Comparison of ENCODE assay signal across 8 mouse cellular contexts in genomic region chr17:47922579-47922978, GRCm38 (mm10). TPM values are rescaled to one million over a fixed set of nuclear protein-coding genes. Genes with fewer than 3 reads are reported as not detected.
DNase-seq lines count a peak whose midpoint lies in the region; ATAC-seq lines count a peak whose summit lies in the region.

No protein-coding gene starts in this region.

- H3K36me3 ChIP-seq in kidney, embryonic 16.5 days (ENCODE audit: insufficient read depth, low read length), result no peaks in the 10 kb centered on the region
- H3K36me3 ChIP-seq in embryonic facial prominence, embryonic 10.5 days (replicated peaks), result peaks cover 43% of the 10 kb centered on the region
- H3K36me3 ChIP-seq in hindbrain, embryonic 14.5 days (replicated peaks; ENCODE audit: control insufficient read depth, insufficient read depth), result no peaks in the 10 kb centered on the region
- no peaks in the 10 kb centered on the region for H3K36me3 ChIP-seq in midbrain, embryonic 14.5 days (ENCODE audit: control insufficient read depth, insufficient read depth, low read length)

- peak overlapping the region; percentile 94 for H3K4me2 ChIP-seq in kidney, embryonic 16.5 days (replicated peaks; ENCODE audit: low read depth, low read length)
- peak overlapping the region; percentile 89 for H3K4me2 ChIP-seq in hindbrain, embryonic 14.5 days (replicated peaks)
- H3K4me2 ChIP-seq in midbrain, embryonic 14.5 days (ENCODE audit: low read length), result peak overlapping the region; percentile 95

- no peak overlapping the region for H3K27ac ChIP-seq in kidney, embryonic 16.5 days (ENCODE audit: low read length)
- H3K27ac ChIP-seq in embryonic facial prominence, embryonic 10.5 days (replicated peaks), result peak overlapping the region; percentile 99
- H3K27ac ChIP-seq in hindbrain, embryonic 14.5 days, result no peak overlapping the region
- H3K27ac ChIP-seq in midbrain, embryonic 14.5 days (replicated peaks; ENCODE audit: low read depth, low read length), result no peak overlapping the region

- H3K9me3 ChIP-seq in kidney, embryonic 16.5 days (ENCODE audit: low read length), result no peaks in the 10 kb centered on the region
- H3K9me3 ChIP-seq in embryonic facial prominence, embryonic 10.5 days, result no peaks in the 10 kb centered on the region
- H3K9me3 ChIP-seq in hindbrain, embryonic 14.5 days (ENCODE audit: control insufficient read depth, low read length), result no peaks in the 10 kb centered on the region
- no peaks in the 10 kb centered on the region for H3K9me3 ChIP-seq in midbrain, embryonic 14.5 days (ENCODE audit: control insufficient read depth, low read length)

- H3K27me3 ChIP-seq in kidney, embryonic 16.5 days (ENCODE audit: insufficient read depth, low read length), result no peaks in the 10 kb centered on the region
- peaks cover 9% of the 10 kb centered on the region; the same call in 1 of the 2 replicates for H3K27me3 ChIP-seq in embryonic facial prominence, embryonic 10.5 days (replicated peaks; ENCODE audit: low read depth, poor library complexity, severe bottlenecking)
- peaks cover 47% of the 10 kb centered on the region for H3K27me3 ChIP-seq in hindbrain, embryonic 14.5 days (ENCODE audit: control insufficient read depth, insufficient read depth, low read length)
- H3K27me3 ChIP-seq in midbrain, embryonic 14.5 days (ENCODE audit: control insufficient read depth, insufficient read depth, low read length), result no peaks in the 10 kb centered on the region; the same call in 1 of the 2 replicates

- no peak for ATAC-seq in kidney, embryonic 16.5 days (ENCODE audit: low FRiP score, low TSS enrichment)
- ATAC-seq in hindbrain, embryonic 14.5 days (ENCODE audit: low FRiP score), result no peak
- ATAC-seq in midbrain, embryonic 14.5 days (ENCODE audit: low FRiP score, low TSS enrichment), result no peak

- WGBS in kidney, embryonic 16.5 days, result under 1% methylated on average over 24 of the region's 24 CpGs
- under 1% methylated on average over 24 of the region's 24 CpGs for WGBS in embryonic facial prominence, embryonic 10.5 days
- WGBS in hindbrain, embryonic 14.5 days, result 0% methylated on average over 24 of the region's 24 CpGs
- under 1% methylated on average over 24 of the region's 24 CpGs for WGBS in midbrain, embryonic 14.5 days

- H3K4me3 ChIP-seq in kidney, embryonic 16.5 days (ENCODE audit: low read length), result peak overlapping the region; percentile 98
- H3K4me3 ChIP-seq in embryonic facial prominence, embryonic 10.5 days, result peak overlapping the region; percentile 89
- H3K4me3 ChIP-seq in hindbrain, embryonic 14.5 days (replicated peaks; ENCODE audit: low read length), result peak overlapping the region; percentile 77
- H3K4me3 ChIP-seq in midbrain, embryonic 14.5 days (replicated peaks; ENCODE audit: low read depth, low read length), result peak overlapping the region; percentile 81

- DNase-seq in kidney, postnatal 14 days, result no peak
- no peak for DNase-seq in embryonic facial prominence, embryonic 10.5 days (ENCODE audit: low spot score)
- no peak for DNase-seq in hindbrain, embryonic 14.5 days (ENCODE audit: low spot score)
- DNase-seq in midbrain, embryonic 14.5 days, result no peak
- no peak for DNase-seq in spleen, postnatal 14 days (ENCODE audit: low spot score in 2 of 2)
- DNase-seq in urinary bladder, postnatal 25 days (ENCODE audit: low spot score), result no peak
- DNase-seq in MN1 (ENCODE audit: low spot score), result no peak

- peak overlapping the region; percentile 93 for H3K9ac ChIP-seq in kidney, embryonic 16.5 days (replicated peaks; ENCODE audit: low read length)
- H3K9ac ChIP-seq in hindbrain, embryonic 14.5 days, result peak overlapping the region; percentile 78
- H3K9ac ChIP-seq in midbrain, embryonic 14.5 days (replicated peaks; ENCODE audit: low read length), result peak overlapping the region; percentile 43

- peaks cover 38% of the 10 kb centered on the region for H3K4me1 ChIP-seq in kidney, embryonic 16.5 days (ENCODE audit: insufficient read depth, low read length)
- H3K4me1 ChIP-seq in embryonic facial prominence, embryonic 10.5 days, result peaks cover 87% of the 10 kb centered on the region
- H3K4me1 ChIP-seq in hindbrain, embryonic 14.5 days (replicated peaks; ENCODE audit: control insufficient read depth, insufficient read depth, low read length), result peaks cover 26% of the 10 kb centered on the region
- H3K4me1 ChIP-seq in midbrain, embryonic 14.5 days (ENCODE audit: control insufficient read depth, insufficient read depth, low read length), result peaks cover 42% of the 10 kb centered on the region

RNA-seq across cellular contexts. Expression of gene Foxp4, which starts 1.9 kb away (rescaled TPM):
- 8.3 and 11.6 TPM in 2 replicates for polyA plus RNA-seq in kidney, embryonic 16.5 days (2015; fragmentation: Nextera tagmentation; extraction: Ambion mirVana)
- 26.9 and 28.1 TPM in 2 replicates for polyA plus RNA-seq in embryonic facial prominence, embryonic 10.5 days (2016; fragmentation: Nextera tagmentation; extraction: Ambion mirVana)
- 34.3 and 35.1 TPM in 2 replicates for polyA plus RNA-seq in hindbrain, embryonic 14.5 days (2014; fragmentation: Nextera tagmentation; extraction: Ambion mirVana)
- polyA plus RNA-seq in midbrain, embryonic 14.5 days (2014; fragmentation: Nextera tagmentation; extraction: Ambion mirVana), result 40.6 and 40.9 TPM in 2 replicates

Comparison
In these comparisons a context has a peak if more than half of its experiments do, and no peak if none do; other contexts are left out.
1. H3K9ac ChIP-seq: peak in every context shown above with its lines; median percentile 93 in kidney, embryonic 16.5 days; 78 in hindbrain, embryonic 14.5 days; 43 in midbrain, embryonic 14.5 days.